Mouse (Mus musculus): ENCODE measurements around the gene Sec22b. TPM values are rescaled to one million over a fixed set of nuclear protein-coding genes. Genes with fewer than 3 reads are reported as not detected.

Gene Sec22b
- total and polyA plus RNA-seq, 2 experiments: 26.3 to 35.3 TPM

DNA sequence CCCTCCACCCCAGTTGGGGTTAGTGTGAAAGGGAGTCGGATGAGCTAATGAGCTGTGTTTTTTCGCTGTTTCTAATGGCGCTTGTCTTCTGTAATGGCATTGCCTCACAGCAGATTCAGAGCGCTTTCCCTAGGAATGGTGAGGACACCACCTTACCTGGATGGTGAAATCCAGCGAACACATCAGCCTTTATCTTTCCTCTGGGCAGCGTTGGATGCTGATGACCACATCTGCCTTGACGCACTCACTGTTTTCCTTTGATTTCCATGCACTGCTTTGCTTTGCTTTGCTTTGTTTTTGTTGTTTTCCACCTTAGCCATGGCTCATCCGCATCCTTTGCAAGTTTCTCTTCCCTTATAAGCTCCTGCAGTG is 29.8 kb downstream of the Sec22b start:
- no peak overlapping the region for H3K27ac ChIP-seq (replicated peaks; ENCODE audit: insufficient read depth, low read depth, low read length)
- no peaks in the 10 kb centered on the region for H3K27me3 ChIP-seq (ENCODE audit: control insufficient read depth, insufficient read depth, low read length)
- DNase-seq (ENCODE audit: extremely low read depth, low read depth, low spot score): no peak
- no peaks in the 10 kb centered on the region for H3K4me1 ChIP-seq (ENCODE audit: control insufficient read depth, insufficient read depth, low read length)
- no peak overlapping the region for H3K4me3 ChIP-seq (ENCODE audit: insufficient read depth, low read depth, low read length)
- H3K36me3 ChIP-seq (ENCODE audit: control insufficient read depth, insufficient read depth, low read length): no peaks in the 10 kb centered on the region
- no peaks in the 10 kb centered on the region for H3K79me2 ChIP-seq (ENCODE audit: control insufficient read depth, insufficient read depth, low read length)
- 76% methylated on average over 8 of the region's 8 CpGs for WGBS
- H3K9ac ChIP-seq (ENCODE audit: low read depth, low read length): no peak overlapping the region
- no peak for TF ChIP-seq POLR2A (IDR thresholded peaks at IDR 0.05; ENCODE audit: extremely low read depth, insufficient read depth, low read length)

DNA sequence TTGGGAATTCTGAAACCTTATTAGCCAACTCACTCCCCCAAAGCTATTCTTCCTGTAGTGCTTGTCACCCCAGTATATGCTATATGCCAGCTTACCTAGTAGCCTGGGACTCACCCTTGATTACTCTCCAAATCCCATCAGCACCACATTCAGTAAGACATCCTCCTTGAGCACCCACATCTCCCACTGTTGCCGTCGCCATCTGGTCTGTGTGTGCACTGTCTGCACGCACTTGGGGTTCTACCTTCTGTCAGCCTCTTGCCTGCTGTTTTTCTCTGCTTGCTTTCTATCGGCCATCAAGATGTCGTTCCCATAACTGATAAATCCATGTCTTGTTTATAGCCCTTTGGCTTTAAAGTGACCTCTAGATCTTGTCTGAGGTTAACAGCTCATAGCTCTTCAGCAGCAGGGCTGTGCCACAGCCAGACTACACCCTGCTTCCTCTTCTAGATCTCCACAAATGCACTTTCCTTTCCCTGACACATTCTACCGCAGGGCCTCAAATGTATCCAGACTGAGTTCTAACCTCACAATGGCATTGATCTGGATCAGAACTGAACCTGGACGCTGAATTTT is 30.4 kb downstream of the Sec22b start:
- Histone ChIP-seq H3K9ac (ENCODE audit: low read depth, low read length) (no peak overlapping the region), H3K27ac (replicated peaks; ENCODE audit: insufficient read depth, low read depth, low read length) (no peak overlapping the region), H3K79me2 (ENCODE audit: control insufficient read depth, insufficient read depth, low read length) (no peaks in the 10 kb centered on the region), H3K4me1 (ENCODE audit: control insufficient read depth, insufficient read depth, low read length) (no peaks in the 10 kb centered on the region), H3K27me3 (ENCODE audit: control insufficient read depth, insufficient read depth, low read length) (no peaks in the 10 kb centered on the region), H3K4me3 (ENCODE audit: insufficient read depth, low read depth, low read length) (no peak overlapping the region), H3K36me3 (ENCODE audit: control insufficient read depth, insufficient read depth, low read length) (no peaks in the 10 kb centered on the region)
- TF ChIP-seq CTCF (IDR thresholded peaks at IDR 0.05; ENCODE audit: low read depth, low read length) (no peak), POLR2A (IDR thresholded peaks at IDR 0.05; ENCODE audit: extremely low read depth, insufficient read depth, low read length) (no peak)
- 89% methylated on average over 7 of the region's 7 CpGs for WGBS
- DNase-seq (ENCODE audit: extremely low read depth, low read depth, low spot score): no peak

DNA sequence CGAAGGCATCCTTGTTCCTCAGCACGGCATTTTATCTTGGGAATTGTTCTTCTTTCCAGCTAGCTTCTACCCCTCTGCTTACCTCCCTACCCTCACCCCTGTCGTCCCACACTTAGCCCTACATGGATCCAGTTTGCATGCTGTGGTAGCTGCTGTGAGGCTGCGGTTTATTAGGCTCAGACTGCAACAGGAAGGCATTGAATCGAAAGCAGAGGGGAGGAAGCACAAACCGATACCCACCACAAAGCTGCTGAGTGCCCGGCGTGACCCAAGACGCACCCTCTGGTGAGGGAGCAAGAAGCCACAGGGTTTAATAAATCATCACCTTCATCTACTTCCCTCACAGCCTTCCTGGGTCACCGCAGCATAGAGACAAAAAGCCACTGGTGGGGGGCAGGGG is 31.1 kb downstream of the Sec22b start:
- H3K27ac ChIP-seq (replicated peaks; ENCODE audit: insufficient read depth, low read depth, low read length): no peak overlapping the region
- no peak overlapping the region for H3K9ac ChIP-seq (ENCODE audit: low read depth, low read length)
- H3K79me2 ChIP-seq (ENCODE audit: control insufficient read depth, insufficient read depth, low read length): no peaks in the 10 kb centered on the region
- no peak overlapping the region for H3K4me3 ChIP-seq (ENCODE audit: insufficient read depth, low read depth, low read length)
- H3K27me3 ChIP-seq (ENCODE audit: control insufficient read depth, insufficient read depth, low read length): no peaks in the 10 kb centered on the region
- no peaks in the 10 kb centered on the region for H3K4me1 ChIP-seq (ENCODE audit: control insufficient read depth, insufficient read depth, low read length)
- no peaks in the 10 kb centered on the region for H3K36me3 ChIP-seq (ENCODE audit: control insufficient read depth, insufficient read depth, low read length)
- TF ChIP-seq CTCF (IDR thresholded peaks at IDR 0.05; ENCODE audit: low read depth, low read length) (no peak), POLR2A (IDR thresholded peaks at IDR 0.05; ENCODE audit: extremely low read depth, insufficient read depth, low read length) (no peak)
- no peak for DNase-seq (ENCODE audit: extremely low read depth, low read depth, low spot score)
- 54% methylated on average over 10 of the region's 10 CpGs for WGBS

DNA sequence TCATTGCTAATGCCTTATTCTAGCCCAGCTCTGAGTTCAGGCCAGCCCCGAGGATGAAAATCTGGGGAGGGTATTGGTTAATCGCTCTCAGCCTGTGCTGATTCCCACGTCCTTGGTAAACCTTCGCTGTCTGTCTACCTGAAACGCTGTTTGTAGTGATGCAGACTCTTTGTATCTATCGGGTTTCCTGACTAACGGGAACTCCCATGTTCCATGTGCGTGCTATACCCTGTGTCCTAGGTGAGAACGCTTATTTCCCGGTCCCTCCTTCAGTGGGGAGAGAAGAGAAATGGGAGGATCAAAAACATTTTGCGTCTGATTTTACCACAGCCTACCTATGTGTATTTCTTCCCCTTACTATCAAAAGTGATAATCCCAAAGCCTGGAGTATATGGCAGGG is 31.8 kb downstream of the Sec22b start:
- H3K9ac ChIP-seq (ENCODE audit: low read depth, low read length): no peak overlapping the region
- H3K36me3 ChIP-seq (ENCODE audit: control insufficient read depth, insufficient read depth, low read length): no peaks in the 10 kb centered on the region
- H3K79me2 ChIP-seq (ENCODE audit: control insufficient read depth, insufficient read depth, low read length): no peaks in the 10 kb centered on the region
- H3K27ac ChIP-seq (replicated peaks; ENCODE audit: insufficient read depth, low read depth, low read length): no peak overlapping the region
- TF ChIP-seq POLR2A (IDR thresholded peaks at IDR 0.05; ENCODE audit: extremely low read depth, insufficient read depth, low read length) (no peak), CTCF (IDR thresholded peaks at IDR 0.05; ENCODE audit: low read depth, low read length) (no peak)
- DNase-seq (ENCODE audit: extremely low read depth, low read depth, low spot score): no peak
- H3K4me1 ChIP-seq (ENCODE audit: control insufficient read depth, insufficient read depth, low read length): no peaks in the 10 kb centered on the region
- no peaks in the 10 kb centered on the region for H3K27me3 ChIP-seq (ENCODE audit: control insufficient read depth, insufficient read depth, low read length)
- no peak overlapping the region for H3K4me3 ChIP-seq (ENCODE audit: insufficient read depth, low read depth, low read length)
- WGBS: 51% methylated on average over 11 of the region's 11 CpGs

DNA sequence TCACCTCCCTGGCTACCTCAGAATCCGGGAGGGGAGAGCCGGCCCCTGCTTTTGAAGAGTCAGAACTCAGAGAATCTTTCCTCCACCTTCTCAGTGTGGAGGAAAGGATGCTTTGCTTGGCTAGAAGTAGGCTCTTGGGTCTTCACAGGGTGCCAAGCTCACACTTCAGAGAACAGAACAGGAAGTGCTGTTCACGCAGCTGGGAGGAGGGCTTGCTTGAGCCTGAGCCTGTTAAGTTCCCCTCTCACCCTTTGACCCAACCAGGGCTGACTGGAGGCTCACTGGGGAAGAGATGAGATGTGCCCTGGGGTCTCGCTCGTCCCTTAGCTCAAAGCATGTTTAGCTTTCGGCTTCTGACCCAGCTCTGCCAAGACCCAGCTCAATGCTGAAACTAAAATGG is 32.3 kb downstream of the Sec22b start:
- no peaks in the 10 kb centered on the region for H3K79me2 ChIP-seq (ENCODE audit: control insufficient read depth, insufficient read depth, low read length)
- H3K36me3 ChIP-seq (ENCODE audit: control insufficient read depth, insufficient read depth, low read length): no peaks in the 10 kb centered on the region
- no peaks in the 10 kb centered on the region for H3K27me3 ChIP-seq (ENCODE audit: control insufficient read depth, insufficient read depth, low read length)
- no peaks in the 10 kb centered on the region for H3K4me1 ChIP-seq (ENCODE audit: control insufficient read depth, insufficient read depth, low read length)
- TF ChIP-seq POLR2A (IDR thresholded peaks at IDR 0.05; ENCODE audit: extremely low read depth, insufficient read depth, low read length) (no peak), CTCF (IDR thresholded peaks at IDR 0.05; ENCODE audit: low read depth, low read length) (no peak)
- DNase-seq (ENCODE audit: extremely low read depth, low read depth, low spot score): no peak
- no peak overlapping the region for H3K4me3 ChIP-seq (ENCODE audit: insufficient read depth, low read depth, low read length)
- no peak overlapping the region for H3K27ac ChIP-seq (replicated peaks; ENCODE audit: insufficient read depth, low read depth, low read length)
- 65% methylated on average over 6 of the region's 6 CpGs for WGBS
- H3K9ac ChIP-seq (ENCODE audit: low read depth, low read length): no peak overlapping the region

DNA sequence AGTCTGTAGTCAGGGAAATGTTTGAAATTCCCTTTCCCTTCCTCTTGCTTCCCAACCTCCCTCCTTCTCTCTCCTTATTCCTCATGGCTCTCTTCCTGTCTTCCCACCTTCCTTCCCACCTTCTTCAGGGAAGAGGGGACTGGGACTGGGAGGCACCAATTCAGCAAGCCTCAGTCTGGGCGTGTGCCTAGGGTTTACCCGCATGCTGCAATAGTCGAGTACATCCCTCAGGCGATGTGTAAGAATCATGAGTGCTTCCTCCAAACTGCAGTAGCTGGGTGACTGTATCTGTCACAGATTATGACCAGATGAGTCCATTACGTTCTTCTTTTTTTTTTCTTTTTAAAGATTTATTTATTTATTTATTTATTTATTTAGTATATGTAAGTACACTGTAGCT is 32.8 kb downstream of the Sec22b start:
- H3K9ac ChIP-seq (ENCODE audit: low read depth, low read length): no peak overlapping the region
- no peak overlapping the region for H3K4me3 ChIP-seq (ENCODE audit: insufficient read depth, low read depth, low read length)
- 83% methylated on average over 5 of the region's 5 CpGs for whole genome bisulfite sequencing
- no peak overlapping the region for H3K27ac ChIP-seq (replicated peaks; ENCODE audit: insufficient read depth, low read depth, low read length)
- no peaks in the 10 kb centered on the region for H3K4me1 ChIP-seq (ENCODE audit: control insufficient read depth, insufficient read depth, low read length)
- no peak for DNase-seq (ENCODE audit: extremely low read depth, low read depth, low spot score)
- no peaks in the 10 kb centered on the region for H3K27me3 ChIP-seq (ENCODE audit: control insufficient read depth, insufficient read depth, low read length)
- no peaks in the 10 kb centered on the region for H3K79me2 ChIP-seq (ENCODE audit: control insufficient read depth, insufficient read depth, low read length)
- TF ChIP-seq POLR2A (IDR thresholded peaks at IDR 0.05; ENCODE audit: extremely low read depth, insufficient read depth, low read length): no peak
- no peak for TF ChIP-seq CTCF (IDR thresholded peaks at IDR 0.05; ENCODE audit: low read depth, low read length)
- H3K36me3 ChIP-seq (ENCODE audit: control insufficient read depth, insufficient read depth, low read length): no peaks in the 10 kb centered on the region

Data from liver, adult 2 months (tissue).